Mouse (Mus musculus) testis, postnatal 14 days (tissue): ENCODE measurements at regions not wholly inside any gene's neighbourhood (a gene's known extent, or its start where the extent isn't known, plus 50 kb on each side); places are given as distances from the start of the nearest gene placed in this dataset.
A peak's percentile ranks its signal among the peaks of the same experiment; 100 is the strongest.

Experiments
- DNase-seq: peaks from one replicate; pipeline ENCODE4 v3.0.0; 2021; ENCODE audit warnings: low spot score

DNA sequence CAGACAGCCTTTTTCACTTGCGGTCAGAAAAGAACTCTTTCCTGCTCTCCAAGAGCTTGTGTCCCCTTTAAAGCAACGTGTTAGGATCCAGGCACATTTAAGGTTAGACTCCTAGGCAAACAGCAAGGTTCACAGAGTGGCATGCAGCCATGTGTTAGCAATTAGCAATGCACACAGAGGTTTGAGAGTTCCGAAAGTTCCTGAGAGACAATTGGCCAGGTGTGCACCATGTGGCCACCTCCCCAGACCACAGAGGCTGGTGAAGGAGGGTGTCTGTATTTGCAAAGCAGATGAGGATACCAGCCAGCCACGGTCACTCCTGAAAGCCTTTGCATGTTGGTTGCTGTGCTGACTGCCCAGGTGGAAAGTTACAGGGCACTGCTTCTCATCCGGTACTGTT, 240.6 kb downstream of the H2al1j start:
- no peak for DNase-seq

GRCm38 (mm10) chrX:11574354-11574753, 246.7 kb downstream of the H2al1j start:
- DNase-seq: no peak

DNA sequence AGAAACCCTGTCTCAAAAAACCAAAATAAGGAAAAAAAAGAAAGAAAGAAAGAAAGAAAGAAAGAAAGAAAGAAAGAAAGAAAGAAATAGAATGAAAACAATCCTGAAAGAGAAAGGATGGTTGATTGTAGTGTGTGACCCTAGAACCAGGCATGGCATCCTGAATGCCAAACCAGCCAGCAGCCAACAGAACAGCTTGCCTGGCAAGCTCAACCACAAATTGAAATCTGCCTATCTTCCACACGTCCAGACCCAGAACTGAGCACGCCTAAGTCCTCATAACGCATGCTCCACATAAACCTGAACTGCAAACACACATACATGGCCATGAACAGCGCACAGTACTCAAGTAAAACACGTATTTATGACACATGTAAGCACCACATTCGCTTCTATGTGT, 247.9 kb downstream of the H2al1j start:
- no peak for DNase-seq

GRCm38 (mm10) chrX:11576287-11576686, 248.7 kb downstream of the H2al1j start:
- DNase-seq: no peak

DNA sequence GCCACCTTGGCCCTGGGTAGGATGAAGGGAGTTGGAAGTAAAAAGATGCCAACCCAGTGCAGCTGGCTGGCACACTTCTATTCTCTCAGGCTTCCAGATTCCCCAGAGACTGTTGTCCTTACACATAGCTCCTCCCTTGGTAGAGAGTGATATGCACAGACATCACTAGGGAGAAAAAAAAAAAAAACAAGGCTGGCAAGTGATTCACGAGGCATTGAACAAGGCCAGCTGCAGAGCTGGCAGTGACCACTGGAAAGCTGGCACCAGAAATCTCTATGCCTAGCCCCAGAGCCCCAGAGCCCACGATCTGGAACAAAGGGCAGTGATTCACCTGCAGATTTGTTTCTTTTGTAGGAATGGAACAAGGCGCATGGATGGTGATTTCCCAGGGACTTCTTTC, 249.7 kb downstream of the H2al1j start:
- DNase-seq: no peak

GRCm38 (mm10) chrX:11585353-11585752, 257.7 kb downstream of the H2al1j start:
- no peak for DNase-seq

DNA sequence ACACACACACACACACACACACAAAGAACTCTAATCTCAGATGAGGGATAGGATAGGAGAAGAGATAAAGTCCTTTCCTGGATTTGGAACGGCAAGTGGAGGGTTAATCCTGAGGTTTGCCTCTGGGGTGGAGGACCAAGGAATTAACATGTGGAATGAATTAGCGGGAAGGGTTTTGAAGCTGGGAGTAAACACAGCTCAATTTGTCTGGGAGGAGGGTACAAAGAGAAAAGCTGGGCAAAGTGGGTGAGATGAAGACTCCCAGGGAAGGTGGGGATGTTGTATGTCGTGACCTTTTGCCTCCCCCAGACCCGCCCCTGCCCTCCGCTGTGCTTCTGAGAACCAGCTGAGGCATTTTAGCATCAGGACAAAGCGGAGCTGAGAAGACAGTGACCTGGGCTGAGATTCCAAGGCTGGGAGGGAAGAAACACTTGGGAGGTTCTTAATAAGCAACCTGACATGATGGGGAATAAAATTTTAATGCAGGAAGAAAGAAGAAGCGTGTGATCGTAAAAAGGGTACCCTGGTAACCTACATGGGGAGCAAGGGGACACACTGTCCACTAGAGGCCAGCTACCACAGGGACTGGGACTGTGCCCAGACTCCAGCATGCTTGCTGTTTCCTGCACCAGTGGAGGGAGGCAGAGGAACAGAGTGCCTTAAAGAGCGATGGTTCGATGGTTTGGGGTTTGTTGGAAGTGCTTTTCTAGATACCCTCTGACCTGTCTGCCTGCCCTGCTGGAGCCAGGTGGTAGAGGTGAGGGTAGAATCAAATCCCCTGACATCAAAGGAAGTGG, 264.0 kb downstream of the H2al1j start:
- no peak for DNase-seq

GRCm38 (mm10) chrX:11594542-11594941, 266.9 kb downstream of the H2al1j start:
- DNase-seq: no peak

- DNase-seq: no peak
Measured at GRCm38 (mm10) chrX:11597548-11597947, 269.9 kb downstream of the H2al1j start.

DNA sequence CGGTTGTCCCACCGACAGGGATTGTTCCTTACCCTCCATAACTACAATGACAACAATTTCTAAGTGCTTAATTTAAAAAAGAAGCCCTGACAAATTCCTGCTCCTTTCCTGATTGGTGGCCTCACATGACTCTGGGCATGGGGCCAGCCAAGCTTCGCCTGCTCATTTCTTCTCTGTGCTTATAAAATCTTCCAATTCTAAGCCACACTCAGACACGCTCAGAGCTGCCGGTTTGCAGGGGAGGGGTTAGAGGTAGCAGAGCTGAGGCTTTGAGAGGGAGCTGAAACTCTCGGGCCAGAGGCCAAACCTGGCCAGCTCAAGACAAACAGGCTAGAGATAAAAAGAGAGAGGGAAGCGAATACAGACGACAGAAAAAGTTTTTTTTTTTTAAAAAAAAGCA, 286.6 kb downstream of the H2al1j start:
- DNase-seq: no peak

GRCm38 (mm10) chrX:11621045-11621763, 293.6 kb downstream of the H2al1j start:
- peak; percentile 22 for DNase-seq

DNA sequence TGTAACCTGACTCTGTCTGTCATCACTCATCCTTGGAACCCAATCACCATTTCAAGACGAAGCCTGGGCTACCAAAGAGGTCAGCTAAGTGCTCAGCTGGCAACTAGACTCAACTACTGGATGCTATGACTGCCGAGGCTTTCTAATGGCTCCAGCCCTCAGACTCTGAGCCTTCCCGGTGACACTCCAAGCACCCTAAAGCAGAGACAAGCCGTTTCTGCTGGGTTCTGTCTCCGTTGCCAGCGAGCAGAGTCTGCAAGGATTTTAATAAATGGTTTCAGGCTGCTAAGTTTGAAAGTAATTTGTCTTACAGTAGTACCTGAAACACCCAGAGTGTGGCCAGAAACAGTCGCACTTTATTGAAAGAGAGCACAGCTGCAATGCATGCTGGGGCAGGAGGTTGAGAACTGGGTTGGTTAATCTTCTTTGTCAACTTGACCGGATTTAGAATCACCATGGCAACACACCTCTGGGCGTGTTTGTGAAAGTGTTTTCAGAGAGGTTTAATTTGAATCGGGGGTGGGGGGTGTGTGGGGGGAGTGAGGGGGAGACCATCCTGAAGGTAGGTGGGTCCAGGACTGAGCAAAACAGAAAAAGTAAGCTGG, 298.8 kb downstream of the H2al1j start:
- DNase-seq: no peak

DNA sequence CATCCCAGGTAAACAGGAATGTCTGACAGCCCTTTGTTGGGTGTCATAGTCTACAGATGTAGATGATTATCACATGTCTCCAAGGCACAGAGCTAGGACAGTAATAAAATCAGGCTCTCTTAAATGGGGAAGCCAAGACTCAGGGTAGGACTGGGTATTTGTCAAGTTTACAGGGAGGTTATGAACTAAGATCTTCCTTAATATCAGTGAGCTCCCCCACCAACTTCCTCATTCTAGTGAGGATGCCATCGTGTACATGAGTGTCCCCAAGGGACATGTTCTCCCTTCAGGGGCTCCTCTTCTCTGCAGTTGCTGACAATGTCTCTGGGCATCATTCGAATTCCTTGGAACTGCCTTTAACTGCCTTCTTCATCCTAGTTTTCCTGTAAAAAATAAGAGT, 301.7 kb downstream of the H2al1j start:
- DNase-seq: no peak

- DNase-seq: no peak
Measured at GRCm38 (mm10) chrX:11629906-11630305, 302.3 kb downstream of the H2al1j start.

GRCm38 (mm10) chrX:11631186-11631913, 303.7 kb downstream of the H2al1j start:
- no peak for DNase-seq

DNA sequence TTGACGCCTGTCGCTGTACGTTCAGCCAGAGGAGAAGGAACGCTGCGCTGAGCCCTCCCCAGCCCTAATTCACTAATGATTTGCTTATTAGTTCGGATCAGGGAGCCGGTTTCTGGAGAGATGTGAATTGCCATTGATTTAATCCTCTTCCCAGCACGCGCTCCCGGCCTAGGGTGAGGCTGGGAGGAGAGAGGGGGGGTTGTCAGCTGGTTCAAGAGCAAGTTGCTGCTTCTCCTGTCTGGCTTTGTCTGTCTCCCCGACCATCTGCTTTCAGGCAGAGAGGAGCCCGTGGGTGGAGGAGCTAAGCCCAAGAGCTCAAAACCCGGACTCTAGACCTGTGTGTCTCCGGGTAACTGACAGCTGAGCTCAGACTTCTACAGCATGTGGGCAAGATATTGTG, 304.4 kb downstream of the H2al1j start:
- DNase-seq: no peak

DNA sequence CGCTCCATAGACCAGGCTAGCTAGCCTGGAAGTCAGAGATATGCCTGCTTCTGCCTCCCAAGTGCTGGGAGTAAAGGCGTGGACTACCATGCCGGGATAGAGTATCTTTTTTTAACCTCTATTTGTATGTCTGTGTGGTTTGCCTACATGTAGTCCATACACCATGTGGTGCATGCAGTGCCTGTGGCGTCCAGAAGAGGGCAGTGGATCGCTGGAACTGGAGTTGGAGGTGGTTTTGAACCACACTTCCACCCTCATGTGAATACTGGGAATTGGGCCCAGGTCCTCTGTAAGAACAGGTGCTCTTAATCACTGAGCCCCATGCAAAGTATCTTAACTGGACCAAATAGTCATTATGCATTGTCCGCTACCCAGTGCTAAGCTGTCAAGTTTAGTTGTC, 306.2 kb downstream of the H2al1j start:
- no peak for DNase-seq

DNA sequence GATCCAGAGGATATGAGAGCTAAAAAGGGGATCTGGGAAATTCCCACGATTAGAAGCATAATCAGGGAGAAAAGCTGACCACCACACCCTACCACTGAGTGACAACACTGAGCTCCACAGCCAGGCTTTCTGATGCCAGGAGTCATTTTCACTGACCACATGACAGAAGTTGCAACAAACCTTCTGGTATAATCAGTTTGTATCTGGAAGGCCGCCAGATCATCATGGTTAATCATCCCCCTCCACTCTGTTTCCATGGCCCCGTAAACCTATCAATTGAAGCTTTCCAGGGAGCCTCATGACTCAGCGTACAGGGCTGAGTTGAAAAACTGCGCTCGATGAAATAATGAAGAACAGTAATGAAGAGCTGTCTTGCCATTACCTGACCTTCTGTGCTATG, 316.9 kb downstream of the H2al1j start:
- DNase-seq: no peak

GRCm38 (mm10) chrX:11646681-11647526, 319.3 kb downstream of the H2al1j start:
- DNase-seq: no peak

DNA sequence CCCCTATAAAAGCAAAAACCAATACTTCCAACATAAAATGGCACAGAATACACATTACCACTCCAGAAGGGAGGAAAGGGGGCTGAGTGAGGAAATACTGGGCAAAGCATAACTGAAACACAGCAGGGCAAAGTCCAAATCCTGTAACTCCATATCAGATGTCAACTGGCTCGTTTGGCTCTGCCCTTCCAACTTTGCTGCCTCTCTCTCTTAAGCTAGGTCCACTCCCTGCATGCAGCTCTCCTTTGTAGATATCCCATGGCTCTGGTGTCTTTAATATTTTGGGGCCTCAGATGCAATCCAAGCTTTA, 319.9 kb downstream of the H2al1j start:
- no peak for DNase-seq

- no peak for DNase-seq
Measured at GRCm38 (mm10) chrX:11653336-11653735, 325.7 kb downstream of the H2al1j start.

GRCm38 (mm10) chrX:11654976-11655375, 327.4 kb downstream of the H2al1j start:
- no peak for DNase-seq
